Mouse (Mus musculus): Measurements from ENCODE around the gene Defb21.

The Defb21 gene

DNA sequence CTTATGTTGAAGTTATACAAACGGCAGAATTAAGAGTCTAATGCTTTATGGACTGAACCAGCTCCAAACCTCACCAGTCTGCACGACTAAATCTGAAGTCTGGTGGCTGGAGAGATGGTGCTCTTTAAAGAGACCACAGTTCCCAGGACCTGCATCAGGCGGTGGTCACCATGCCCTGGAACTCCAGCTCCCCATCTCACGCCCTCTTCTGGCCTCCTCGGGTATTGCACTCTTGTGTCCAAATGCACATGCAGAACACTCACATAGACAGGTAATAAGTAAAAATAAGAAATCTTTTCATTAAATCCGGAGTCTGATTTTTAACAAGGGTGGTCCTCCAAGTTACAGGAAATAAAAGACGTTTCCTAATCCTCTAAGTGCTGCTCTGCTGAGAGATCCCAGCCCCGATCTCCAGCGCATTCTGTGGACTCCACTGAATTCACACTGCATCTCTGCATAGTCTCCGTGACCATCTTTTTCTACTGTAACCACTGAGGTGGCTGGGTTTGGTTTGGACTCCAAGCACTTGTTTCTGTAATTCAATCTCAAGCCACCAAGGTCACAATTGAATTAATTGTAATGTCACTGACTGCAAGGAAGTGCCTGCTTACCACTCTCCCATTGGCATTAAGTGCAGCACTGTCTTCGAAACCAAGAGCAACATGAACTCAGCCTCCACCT lies at the start of gene Defb21:
Gene Defb21 (plus strand): TSS at position 631 of the 681 bp plus-strand sequence.
- peak; percentile 24 for DNase-seq (ENCODE audit: low spot score)

DNA sequence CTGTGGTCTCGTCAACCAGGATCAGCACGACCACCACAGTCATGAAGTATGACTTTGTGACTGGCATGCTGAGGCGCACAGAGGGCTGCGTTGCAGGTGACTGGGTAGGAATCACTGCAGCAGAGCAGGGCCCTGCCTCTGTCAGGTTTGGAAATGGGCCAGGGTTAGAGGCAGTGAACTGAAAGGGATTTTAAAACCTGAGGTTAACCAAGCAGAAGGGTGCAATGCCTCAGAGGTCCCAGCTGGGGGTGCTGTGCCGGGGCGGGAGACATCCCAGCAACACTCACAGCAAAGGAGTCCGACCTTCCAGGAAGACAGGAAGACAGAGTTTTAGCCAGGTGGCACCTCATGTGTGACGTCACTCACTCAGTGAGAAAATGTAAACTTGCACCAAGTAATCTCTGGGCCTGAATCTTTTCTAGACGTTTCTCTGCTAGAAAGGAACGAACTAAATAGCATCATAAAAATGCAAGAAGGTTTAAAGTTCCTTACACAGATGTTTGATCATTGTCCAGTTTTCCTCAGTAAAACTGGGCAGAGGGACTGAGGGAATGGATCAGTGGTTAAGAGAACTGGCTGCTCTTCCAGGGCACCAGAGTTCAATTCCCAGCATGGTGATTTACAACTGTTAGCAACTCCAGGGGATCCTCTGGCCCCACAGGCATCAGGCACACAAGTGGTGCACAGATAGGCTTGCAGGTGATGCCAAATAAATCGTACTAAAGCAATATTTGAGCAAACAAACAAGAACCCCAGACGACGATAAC lies 32.4 kb upstream of the Defb21 start, which contains the start of gene Defb29:
Gene Defb29 (minus strand): TSS at position 155 of the 767 bp plus-strand sequence.
- no peak for DNase-seq (ENCODE audit: low spot score)

DNA sequence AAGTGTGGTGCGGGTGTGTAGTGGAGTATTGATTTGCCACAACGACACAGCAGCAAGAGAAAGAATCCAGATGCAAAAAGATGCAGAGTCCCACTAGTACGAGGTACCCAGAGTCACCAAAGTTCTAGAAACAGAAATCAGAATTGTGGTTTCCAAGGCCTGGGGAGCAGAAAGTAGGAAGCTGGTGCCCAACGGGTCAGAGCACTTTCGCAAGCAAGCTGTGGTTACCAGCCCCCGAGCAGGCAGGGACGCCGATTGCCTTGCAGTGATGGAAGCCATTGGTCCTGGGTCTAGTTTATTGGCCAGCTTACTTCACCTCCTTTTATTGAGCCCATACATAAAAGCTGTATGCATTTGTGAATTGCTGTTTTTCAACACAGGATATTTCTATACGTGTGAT lies 30.6 kb upstream of the Defb21 start:
- DNase-seq (ENCODE audit: low spot score) = no peak

DNA sequence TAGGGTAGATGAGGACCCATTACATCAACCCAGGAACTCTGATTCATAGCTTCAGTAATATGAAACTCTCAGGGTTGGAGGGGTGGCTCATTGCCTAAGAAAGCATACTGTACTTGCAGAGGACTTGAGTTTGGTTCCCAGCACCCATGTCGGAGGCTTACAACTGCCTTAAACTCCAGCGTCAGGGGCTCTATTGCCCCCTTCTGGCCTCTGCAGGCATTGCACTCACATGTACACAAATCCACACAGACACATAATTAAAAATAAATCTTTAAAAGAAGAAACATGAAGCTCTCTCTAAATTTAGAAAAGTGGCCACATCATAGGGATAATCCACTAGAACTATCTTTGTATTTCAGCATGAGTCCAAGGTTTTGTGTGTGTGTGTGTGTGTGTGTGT lies 29.6 kb upstream of the Defb21 start:
- no peak for DNase-seq (ENCODE audit: low spot score)

DNA sequence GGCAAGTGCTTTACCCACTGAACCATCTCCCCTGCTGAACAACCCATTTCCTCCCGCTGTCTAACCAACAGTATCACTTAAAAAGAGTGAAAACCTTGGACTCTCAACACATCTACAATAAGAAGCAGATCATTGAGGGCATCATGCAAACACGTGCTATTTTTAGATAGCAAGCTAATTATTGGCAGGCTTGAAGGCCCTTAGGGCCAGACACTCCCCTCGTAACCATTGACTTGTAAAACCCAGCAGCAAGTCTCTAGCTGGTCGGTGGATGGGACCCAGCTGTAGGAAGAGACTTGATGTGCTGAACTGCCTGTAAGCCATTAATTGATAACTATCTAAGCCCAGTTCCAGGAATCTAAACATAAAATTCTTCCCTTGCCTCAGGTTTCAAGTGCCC lies 29.1 kb upstream of the Defb21 start:
- no peak for DNase-seq (ENCODE audit: low spot score)

DNA sequence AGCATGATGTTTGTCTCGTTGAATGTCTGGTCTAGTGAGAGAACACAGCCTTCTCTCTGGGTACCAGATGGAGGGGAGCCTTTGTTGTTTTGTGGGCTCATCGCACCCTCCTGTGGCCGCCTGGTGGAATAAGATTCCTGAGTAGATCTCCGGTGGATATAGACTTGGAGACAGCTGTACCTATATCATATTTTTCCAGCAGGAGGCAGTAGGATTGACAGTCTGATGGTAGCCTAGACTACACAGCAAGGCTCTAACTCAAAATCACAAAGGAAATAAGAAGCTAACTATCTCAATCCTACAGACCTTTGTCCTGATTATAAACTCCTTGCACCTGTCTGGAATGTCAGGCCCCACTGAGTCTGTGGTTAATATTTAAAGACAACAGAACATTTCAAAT lies 27.9 kb upstream of the Defb21 start:
- peak; percentile 73 for DNase-seq (ENCODE audit: low spot score)

DNA sequence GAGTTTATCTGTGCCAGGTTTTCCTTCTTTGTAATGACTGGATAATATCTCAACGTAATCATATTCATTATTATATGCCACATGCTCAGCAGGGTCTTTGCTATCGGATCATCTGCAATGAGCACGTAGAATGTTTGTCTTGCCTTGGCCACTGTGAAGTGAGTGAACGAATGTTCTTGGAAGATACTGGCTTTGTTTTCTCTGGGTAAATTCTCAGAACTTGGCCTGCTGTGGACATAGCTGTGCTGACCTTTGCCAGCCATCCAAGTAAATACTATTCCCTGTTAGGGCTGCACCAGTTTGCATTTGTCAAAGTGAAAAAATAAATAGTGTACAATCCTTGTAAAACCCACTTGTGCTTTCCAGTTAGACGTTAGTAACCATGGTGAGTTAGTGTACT lies 24.4 kb upstream of the Defb21 start:
- no peak for DNase-seq (ENCODE audit: low spot score)

DNA sequence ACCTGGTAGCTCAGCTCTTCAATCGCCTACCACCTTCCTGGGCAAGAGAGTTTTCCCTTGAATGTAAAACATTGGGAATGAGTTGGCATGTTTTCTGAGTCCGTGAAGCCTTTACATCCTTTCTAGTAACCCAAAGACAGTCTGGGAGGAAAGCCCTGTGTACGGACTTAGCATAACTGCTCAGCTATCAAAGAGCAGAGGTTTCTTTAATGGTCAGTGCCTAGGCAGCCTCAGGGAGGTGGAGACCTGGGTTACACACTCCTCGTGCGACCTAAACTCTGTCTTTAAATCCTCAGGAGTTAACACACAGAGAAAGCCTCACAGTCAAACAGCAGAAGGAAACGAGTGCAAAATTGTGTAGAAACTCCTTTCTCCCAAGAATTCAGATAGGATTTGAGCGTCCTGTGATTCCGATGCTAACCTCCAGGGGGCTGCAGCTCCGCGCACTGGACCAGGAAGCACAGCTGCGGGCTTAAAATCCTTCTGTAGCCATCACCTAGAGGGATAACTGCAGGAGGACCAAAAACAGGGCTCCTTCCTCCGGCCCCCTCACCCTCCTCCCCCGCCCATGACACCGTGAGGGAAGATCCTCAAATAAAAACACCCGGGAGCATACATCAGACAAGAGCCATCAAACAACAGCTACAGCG lies 18.6 kb upstream of the Defb21 start:
- peak; percentile 86 for DNase-seq (ENCODE audit: low spot score)

DNA sequence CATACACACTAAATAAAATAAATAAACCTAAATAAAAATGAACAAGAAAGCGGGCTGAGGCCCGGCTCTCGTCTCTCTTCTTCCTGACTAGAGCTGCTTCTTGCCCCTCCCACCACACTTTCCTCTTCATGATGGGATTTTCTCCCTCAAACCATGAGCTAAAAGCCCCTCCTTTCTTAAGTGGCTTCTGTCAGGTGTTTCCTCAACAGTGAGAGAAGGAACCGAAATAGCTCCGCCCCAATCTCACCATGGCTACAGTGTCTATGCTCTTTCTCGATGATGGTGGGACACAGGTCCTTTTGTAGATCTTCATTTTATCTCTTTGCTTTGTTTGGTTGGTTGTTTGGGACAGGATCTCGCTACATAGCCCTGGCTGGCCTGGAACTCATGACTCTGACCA lies 15.9 kb upstream of the Defb21 start:
- no peak for DNase-seq (ENCODE audit: low spot score)

DNA sequence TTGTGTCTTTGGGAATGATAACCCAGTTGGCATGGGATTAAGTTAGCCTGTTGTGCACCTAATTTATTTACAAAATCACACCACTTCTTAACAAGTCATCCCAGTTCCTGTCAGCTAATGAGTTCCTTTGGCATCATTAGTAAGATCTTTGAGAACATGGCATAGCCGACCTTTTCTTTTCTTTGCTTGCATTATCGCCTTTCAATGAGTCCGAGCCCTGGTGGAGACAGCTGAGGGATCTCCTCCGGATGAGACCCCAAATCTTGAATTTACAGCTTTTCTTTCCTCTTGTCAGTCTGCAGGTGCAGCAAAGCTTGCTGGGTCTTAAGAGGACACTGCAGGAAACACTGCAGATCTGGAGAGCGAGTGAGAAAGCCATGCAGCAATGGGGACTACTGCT lies 3.5 kb upstream of the Defb21 start, which contains the start of gene Gm17416:
Gene Gm17416 (plus strand): TSS at position 301 of the 400 bp plus-strand sequence.
- DNase-seq (ENCODE audit: low spot score) = no peak

DNA sequence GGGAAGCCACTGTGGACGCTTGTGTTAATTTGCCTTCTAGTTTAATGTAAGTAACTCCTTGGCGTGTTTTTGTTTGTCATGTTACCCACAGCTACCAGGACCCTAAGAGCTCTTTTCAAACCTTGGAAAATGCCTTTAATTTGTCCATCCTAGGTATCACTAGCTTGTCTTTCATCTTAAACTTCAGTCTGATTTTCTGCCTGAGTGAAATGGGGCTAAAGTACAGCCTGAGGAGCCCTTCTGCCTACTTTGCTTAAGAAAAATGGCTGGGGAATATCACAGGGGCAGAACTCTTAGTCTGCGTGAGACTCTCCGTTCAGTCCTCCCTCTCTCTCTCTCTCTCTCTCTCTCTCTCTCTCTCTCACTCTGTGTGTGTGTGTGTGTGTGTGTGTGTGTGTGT lies 2.7 kb upstream of the Defb21 start:
- DNase-seq (ENCODE audit: low spot score) = no peak

DNA sequence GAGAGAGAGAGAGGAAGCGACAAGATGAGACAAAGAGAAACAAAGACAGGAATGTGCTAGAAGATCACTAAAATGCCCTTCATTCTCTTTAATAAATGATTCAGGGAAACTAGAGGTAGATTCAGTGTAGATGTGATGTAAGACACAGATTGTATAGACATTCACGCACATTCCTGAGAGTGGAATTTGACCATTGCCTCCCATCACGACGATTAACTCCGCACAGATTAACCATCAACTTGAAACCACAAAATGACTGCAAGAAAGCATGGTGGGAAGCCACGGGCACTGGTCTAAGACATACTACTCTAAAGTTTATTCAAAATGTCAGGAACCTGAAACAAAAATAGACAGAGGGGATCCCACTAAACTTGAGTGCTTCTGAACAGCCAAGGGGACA lies 2.2 kb upstream of the Defb21 start:
- DNase-seq (ENCODE audit: low spot score) = no peak

DNA sequence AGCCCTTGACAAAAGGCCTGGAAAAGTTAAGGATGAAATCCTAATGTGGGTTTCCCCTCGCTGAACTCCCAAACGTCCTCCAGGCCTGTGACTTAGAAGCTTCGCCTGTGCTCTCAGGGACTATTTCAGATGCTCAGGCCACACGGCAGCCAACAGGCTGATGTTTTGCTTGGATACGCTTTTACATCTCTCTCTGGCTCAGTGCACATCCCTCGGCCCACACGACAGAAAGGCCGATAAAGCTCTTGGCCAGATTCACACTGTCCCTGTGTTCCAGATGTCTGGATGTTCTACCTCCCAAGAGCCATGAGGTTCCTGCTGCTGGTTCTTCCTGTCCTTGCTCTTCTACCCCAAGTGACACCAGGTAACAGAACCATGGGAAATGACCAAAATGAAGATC lies 940 bp downstream of the Defb21 start:
- DNase-seq (ENCODE audit: low spot score) = no peak

DNA sequence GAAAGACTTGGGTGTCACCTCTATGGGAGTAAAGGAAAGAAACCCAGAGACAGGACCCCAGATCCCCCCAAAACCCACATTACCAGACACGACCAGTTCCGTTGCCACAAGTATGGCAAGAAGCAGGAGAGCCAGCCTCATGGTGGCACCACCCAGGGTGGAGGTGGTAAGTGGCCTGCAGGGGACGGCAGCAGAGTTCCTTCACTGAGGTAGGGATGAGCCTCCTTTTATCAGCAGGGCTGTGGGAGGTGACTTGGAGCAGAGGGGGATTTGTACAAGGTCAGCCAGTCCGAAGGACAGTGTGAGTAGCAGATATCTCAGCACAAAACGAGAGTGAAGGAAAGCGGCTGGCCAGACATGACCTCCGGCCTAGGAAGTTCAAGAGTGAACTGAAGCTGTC lies 7.6 kb downstream of the Defb21 start, which contains the start of gene Defb19:
Gene Defb19 (minus strand): TSS at position 206 of the 400 bp plus-strand sequence.
- no peak for DNase-seq (ENCODE audit: low spot score)

DNA sequence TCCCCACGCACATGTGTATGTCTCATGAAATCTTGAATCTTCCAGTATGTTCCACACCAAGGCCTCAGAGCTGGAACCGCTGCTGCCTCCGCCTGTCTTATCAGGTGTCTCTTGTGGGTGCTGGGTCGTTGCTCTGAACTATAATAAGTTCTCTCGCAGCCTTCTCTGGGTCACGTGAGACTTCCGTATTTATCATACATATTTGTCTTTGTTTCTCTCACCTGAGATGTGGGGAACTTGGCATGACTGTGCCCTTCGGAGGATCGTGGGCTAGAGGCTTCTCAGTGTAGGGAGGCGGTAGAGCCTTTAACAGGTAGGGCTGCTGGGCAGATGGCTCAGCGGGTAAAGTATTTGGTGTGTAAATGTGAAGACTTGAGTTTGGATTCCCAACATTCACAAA lies 8.1 kb downstream of the Defb21 start:
- DNase-seq (ENCODE audit: low spot score) = no peak

DNA sequence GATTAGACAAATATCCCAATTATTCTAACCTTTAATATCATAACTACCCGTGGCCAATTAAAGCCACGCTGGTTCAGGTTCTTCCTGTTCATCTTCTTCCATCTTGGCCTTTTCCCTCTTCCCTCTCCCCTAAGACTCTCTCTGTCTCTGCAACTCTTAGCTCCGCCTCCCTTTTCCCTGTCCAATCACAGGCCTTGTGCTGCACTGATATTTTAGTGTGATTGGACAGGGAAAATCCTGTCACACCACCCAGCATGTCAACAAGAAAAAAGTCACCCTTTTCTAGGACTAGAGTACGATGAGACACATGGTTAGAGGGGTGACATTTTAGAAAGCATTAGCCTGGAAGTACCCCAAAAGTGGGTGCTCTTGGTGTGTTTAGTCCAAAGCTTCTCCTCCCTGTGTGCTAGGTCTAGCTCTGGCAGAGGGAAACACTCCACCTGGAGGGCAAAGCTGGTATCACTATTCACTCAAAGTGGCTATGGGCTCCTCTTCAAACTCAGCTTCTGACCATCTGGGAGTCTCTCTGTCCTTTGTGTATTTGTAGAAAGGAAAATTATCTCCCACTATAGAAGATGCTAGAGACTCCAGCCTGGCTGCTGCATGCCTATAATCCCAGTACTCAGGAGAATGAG lies 14.5 kb downstream of the Defb21 start:
- DNase-seq (ENCODE audit: low spot score) = peak; percentile 34

DNA sequence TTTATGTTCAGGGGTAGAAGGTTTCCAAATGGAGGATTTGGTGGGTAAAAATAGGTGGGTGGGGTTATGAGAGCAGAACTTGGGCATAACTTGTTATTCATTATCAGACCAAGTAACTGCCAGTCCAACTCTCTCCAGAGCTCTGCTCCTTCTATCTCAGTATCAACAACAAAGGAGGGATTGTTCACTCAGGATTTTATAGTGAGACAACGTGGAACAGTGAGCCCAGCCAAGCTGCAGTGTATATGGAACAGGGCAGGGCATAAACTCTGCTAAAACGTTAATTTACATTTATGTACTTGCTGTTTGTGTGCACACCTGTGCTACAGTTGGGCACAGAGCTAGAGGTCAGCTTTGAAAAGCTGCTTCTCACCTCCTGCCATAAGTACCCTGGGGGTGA lies 15.9 kb downstream of the Defb21 start:
- no peak for DNase-seq (ENCODE audit: low spot score)

DNA sequence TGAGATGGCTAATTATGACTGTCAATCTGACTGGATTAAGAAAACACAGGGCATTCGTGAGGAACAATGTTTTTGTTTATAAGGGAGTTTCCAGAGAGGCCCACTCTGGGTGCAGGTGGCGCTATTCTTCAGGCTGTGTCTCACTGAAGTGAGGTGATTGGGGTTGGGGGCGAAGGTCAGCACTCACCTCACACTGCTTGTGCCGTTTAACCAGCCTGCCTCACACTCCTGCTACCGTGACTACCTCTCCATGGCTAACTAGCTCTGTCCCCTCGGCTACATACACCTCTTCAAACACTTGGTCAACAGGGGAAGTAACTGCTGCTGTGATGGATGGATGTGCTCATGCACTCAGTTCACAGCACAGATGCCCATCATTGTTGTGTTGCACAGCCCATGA lies 16.5 kb downstream of the Defb21 start:
- DNase-seq (ENCODE audit: low spot score) = no peak

DNA sequence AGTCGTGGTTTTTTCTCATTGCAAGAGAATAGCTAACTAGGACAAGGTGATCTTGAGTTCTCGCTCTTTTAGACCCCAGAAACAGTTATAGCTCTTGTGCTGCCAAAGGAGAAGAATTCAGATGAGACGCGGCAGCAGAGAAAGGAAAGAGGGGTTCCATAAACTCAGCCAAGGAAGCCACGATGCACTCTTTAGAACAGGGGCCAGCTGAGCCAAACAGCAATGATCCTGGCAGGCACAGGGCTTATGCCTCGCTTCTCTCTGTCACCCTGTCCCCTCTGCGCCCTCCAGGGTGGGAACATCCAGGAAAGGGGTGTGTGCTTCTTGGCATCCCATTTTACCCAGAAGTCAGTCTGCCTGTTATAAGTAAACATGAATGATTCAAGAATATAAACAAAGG lies 26.8 kb downstream of the Defb21 start, which contains the start of gene Defb45:
Gene Defb45 (minus strand): TSS at position 101 of the 400 bp plus-strand sequence.
- DNase-seq (ENCODE audit: low spot score) = no peak

DNA sequence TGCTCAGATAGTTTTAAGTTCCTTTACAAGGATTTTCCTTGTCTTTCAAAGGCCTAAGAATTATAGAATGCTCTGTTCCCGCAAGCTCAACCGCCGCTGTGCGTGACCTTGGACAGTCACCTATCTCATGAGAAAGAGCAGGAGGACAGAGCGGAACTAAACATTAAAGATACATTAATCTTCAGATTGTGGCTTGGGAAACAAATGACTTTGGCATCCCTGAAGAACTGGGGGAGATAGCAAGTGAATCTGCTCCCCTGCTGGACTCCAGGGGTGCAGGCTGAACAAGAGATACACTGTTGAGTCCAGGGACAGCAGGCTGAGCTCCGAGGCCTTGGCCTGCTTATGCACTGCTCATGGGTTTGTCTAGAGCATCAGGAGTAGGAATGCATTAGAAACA lies 27.5 kb downstream of the Defb21 start:
- no peak for DNase-seq (ENCODE audit: low spot score)

DNA sequence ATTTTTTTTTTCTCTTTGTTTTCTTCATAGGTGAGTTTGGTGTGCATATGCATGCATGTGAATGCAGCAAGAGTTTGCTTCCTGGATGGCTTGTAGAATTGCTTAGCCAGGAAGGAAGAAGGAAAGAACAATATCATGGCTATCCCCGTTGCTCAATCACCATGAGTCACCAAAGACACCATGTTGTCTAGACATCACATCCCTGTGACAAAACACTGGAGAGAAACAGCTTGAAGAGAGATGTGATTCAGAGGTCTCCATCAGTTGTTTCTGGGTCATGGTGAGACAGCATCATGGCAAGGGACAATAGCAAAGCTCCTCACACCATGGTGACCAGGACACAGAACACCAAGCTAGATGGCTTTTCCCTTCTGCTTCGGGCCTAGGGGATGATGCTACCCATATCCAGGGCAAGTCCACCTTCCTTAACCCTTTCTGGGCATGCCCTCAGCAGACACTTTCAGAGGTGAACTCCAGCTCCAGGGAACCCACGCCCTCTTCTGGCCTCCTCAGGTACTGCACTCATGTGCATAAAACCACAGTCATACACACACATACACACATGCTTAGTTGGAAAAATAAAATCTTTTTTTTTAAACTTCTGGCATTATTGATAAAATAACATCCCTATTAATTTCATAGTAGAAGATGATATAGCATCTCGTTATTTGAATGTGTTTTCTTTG lies 28.9 kb downstream of the Defb21 start:
- no peak for DNase-seq (ENCODE audit: low spot score)

DNA sequence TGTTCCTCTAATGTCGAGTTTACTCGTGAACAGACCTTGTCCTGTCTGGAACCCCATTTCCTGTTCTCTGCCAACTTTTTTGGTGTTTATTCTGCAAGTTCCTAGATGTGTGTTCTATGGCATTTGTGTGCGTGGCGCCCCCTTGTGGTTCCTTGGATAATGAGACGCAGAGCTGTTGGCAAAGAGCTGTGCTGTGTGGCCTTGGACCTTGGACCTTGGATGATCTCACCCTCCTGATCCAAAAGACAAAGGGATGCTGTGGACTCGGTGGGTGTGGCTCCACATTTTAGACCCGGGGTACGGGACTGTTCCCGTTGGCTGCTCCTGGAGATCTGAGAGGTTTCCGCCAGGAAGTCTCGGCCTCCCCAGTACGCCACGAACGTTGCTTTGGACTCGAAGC lies 31.5 kb downstream of the Defb21 start, which contains the start of gene Defb36:
Gene Defb36 (plus strand): TSS at position 271 of the 400 bp plus-strand sequence.
- DNase-seq (ENCODE audit: low spot score) = no peak

Measured in embryo, embryonic 10.5 days (tissue).